Mouse (Mus musculus) retina, adult 2 months (tissue): ENCODE measurements around the gene Gm5169.
"Not testable (repeated sequence)": the region's sequence is repeated elsewhere in the genome, so short reads cannot be mapped to it uniquely, and the experiment has no call there.

Experiments used
- DNase-seq: peaks from one replicate; pipeline ENCODE4 v3.0.0-alpha.2; 2012; ENCODE audit warnings: low read depth, low spot score

Gm5169 gene

DNA sequence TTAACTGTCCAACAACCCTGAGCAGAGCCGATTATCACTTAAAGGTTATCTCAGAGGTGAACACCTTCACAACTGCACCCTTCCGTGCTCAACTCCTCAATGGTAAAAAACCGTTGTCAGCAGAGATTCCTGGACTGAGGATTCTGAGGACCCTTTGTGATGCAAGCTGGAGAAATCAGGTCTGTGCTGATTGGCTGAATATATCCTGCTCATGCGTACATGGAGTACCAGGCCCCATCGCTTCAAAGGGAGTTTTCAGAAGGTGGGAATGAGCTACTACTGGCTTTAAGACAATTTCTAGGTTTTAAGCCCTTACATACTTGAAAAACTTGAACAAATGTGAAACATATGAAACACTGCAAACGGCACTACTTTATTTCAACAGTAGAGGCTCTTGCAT lies at the start of gene Gm5169:
Gene Gm5169 (minus strand): TSS at position 101 of the 400 bp plus-strand sequence.
- not testable (repeated sequence) for DNase-seq

DNA sequence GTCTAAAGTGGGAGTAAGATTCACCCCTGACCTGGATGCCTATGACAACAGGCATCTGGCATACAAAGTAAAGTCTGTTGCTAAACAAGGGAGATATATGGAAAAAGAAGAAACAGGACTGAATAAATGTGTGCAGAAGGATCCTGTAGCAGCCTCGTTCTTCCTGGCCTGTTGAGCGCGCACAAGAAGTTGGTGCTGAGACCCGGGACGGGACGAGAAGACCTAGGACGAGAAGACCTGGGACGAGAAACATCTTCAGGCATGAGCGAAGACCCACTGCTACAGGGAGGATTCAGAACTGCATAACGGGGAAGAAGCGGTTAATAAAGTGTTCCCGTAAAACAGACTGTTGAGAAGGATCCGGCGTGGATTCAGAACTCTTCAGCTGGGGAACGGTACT lies 46.2 kb upstream of the Gm5169 start:
- not testable (repeated sequence) for DNase-seq
